Mouse (Mus musculus) neural tube, embryonic 11.5 days (tissue): ENCODE data around the gene Olfr462. TPM values are rescaled to one million over a fixed set of nuclear protein-coding genes. Genes with fewer than 3 reads are reported as not detected.

ENCODE experiments used
- polyA plus RNA-seq: library from polyadenylated mRNA; unstranded; fragments of >200 nt; fragmentation: Nextera tagmentation; extraction: Ambion mirVana; gene quantifications from 2 replicates; pipeline ENCODE4 v1.2.1, GENCODE M21; 2014

Gene Olfr462
- polyA plus RNA-seq, 1 experiment from 2014 or later = not detected

Other genes with a start within 250 kb of the Olfr462 start
- gene Rnf43, start 229.5 kb downstream of the Olfr462 start, polyA plus RNA-seq = 0.64 and 1.2 TPM in 2 replicates
- 155 and 162 TPM in 2 replicates for gene Supt4a, start 154.7 kb downstream of the Olfr462 start, polyA plus RNA-seq
- 5.4 and 6.0 TPM in 2 replicates for gene Tspoap1, start 131.7 kb downstream of the Olfr462 start, polyA plus RNA-seq
- 6.0 and 7.7 TPM in 2 replicates for gene Mpo, start 98.7 kb downstream of the Olfr462 start, polyA plus RNA-seq
- gene Lpo, start 64.0 kb downstream of the Olfr462 start, polyA plus RNA-seq = 0.20 and 0.58 TPM in 2 replicates
- 11.6 and 12.2 TPM in 2 replicates for gene Mks1, start 39.1 kb downstream of the Olfr462 start, polyA plus RNA-seq
- 0.08 TPM in 1 of 2 replicates, not detected in the other for gene Epx, start 16.7 kb downstream of the Olfr462 start, polyA plus RNA-seq
- gene Olfr463, start 5.1 kb upstream of the Olfr462 start, polyA plus RNA-seq = not detected in 2 replicates
- gene Olfr464, start 28.7 kb upstream of the Olfr462 start, polyA plus RNA-seq = not detected in 2 replicates
- 22.9 and 25.7 TPM in 2 replicates for gene Dynll2, start 95.3 kb upstream of the Olfr462 start, polyA plus RNA-seq
- 488 and 497 TPM in 2 replicates for gene Srsf1, start 155.1 kb upstream of the Olfr462 start, polyA plus RNA-seq
- gene Vezf1, start 176.0 kb upstream of the Olfr462 start, polyA plus RNA-seq = 76.2 and 78.4 TPM in 2 replicates
- 18.2 and 21.3 TPM in 2 replicates for gene Cuedc1, start 205.8 kb upstream of the Olfr462 start, polyA plus RNA-seq